Mouse (Mus musculus): ENCODE measurements at regions not wholly inside any gene's neighbourhood (a gene's known extent, or its start where the extent isn't known, plus 50 kb on each side); places are given as distances from the start of the nearest gene placed in this dataset.
"Not testable (repeated sequence)": the region's sequence is repeated elsewhere in the genome, so short reads cannot be mapped to it uniquely, and the experiment has no call there.

- no peak for DNase-seq (ENCODE audit: low read depth, low spot score)
Observed at GRCm38 (mm10) chr17:50397324-50397723, 103.9 kb upstream of the Dazl start.

GRCm38 (mm10) chr17:50407249-50407990 lies 101.8 kb upstream of the Plcl2 start:
- DNase-seq (ENCODE audit: low read depth, low spot score), result peak; percentile 92

- DNase-seq (ENCODE audit: low read depth, low spot score), result peak; percentile 91
Observed at GRCm38 (mm10) chr17:50408581-50408980, 100.6 kb upstream of the Plcl2 start.

GRCm38 (mm10) chr17:50409271-50409670 lies 99.9 kb upstream of the Plcl2 start:
- no peak for DNase-seq (ENCODE audit: low read depth, low spot score)

- DNase-seq (ENCODE audit: low read depth, low spot score), result no peak
Observed at GRCm38 (mm10) chr17:50409895-50410294, 99.3 kb upstream of the Plcl2 start.

GRCm38 (mm10) chr17:50410296-50410695 lies 98.9 kb upstream of the Plcl2 start:
- no peak for DNase-seq (ENCODE audit: low read depth, low spot score)

GRCm38 (mm10) chr17:50412446-50412845 lies 96.8 kb upstream of the Plcl2 start:
- DNase-seq (ENCODE audit: low read depth, low spot score), result no peak

- DNase-seq (ENCODE audit: low read depth, low spot score), result no peak
Observed at GRCm38 (mm10) chr17:50413916-50414315, 95.3 kb upstream of the Plcl2 start.

- no peak for DNase-seq (ENCODE audit: low read depth, low spot score)
Observed at GRCm38 (mm10) chr17:50415331-50416005, 93.7 kb upstream of the Plcl2 start.

- DNase-seq (ENCODE audit: low read depth, low spot score), result no peak
Observed at GRCm38 (mm10) chr17:50416119-50416518, 93.1 kb upstream of the Plcl2 start.

- no peak for DNase-seq (ENCODE audit: low read depth, low spot score)
Observed at GRCm38 (mm10) chr17:50416538-50417113, 92.6 kb upstream of the Plcl2 start.

GRCm38 (mm10) chr17:50418863-50419383 lies 90.3 kb upstream of the Plcl2 start:
- DNase-seq (ENCODE audit: low read depth, low spot score), result no peak

GRCm38 (mm10) chr17:50419551-50419950 lies 89.7 kb upstream of the Plcl2 start:
- not testable (repeated sequence) for DNase-seq (ENCODE audit: low read depth, low spot score)

- no peak for DNase-seq (ENCODE audit: low read depth, low spot score)
Observed at GRCm38 (mm10) chr17:50419966-50420365, 89.2 kb upstream of the Plcl2 start.

GRCm38 (mm10) chr17:50420690-50421089 lies 88.5 kb upstream of the Plcl2 start:
- no peak for DNase-seq (ENCODE audit: low read depth, low spot score)

- DNase-seq (ENCODE audit: low read depth, low spot score), result no peak
Observed at GRCm38 (mm10) chr17:50421476-50421875, 87.7 kb upstream of the Plcl2 start.

GRCm38 (mm10) chr17:50425110-50425509 lies 84.1 kb upstream of the Plcl2 start:
- DNase-seq (ENCODE audit: low read depth, low spot score), result no peak

GRCm38 (mm10) chr17:50425531-50425930 lies 83.7 kb upstream of the Plcl2 start:
- DNase-seq (ENCODE audit: low read depth, low spot score), result no peak

GRCm38 (mm10) chr17:50426146-50426545 lies 83.1 kb upstream of the Plcl2 start:
- DNase-seq (ENCODE audit: low read depth, low spot score), result no peak

GRCm38 (mm10) chr17:50427331-50428003 lies 81.7 kb upstream of the Plcl2 start:
- peak; percentile 38 for DNase-seq (ENCODE audit: low read depth, low spot score)

- no peak for DNase-seq (ENCODE audit: low read depth, low spot score)
Observed at GRCm38 (mm10) chr17:50428004-50428560, 81.1 kb upstream of the Plcl2 start.

- no peak for DNase-seq (ENCODE audit: low read depth, low spot score)
Observed at GRCm38 (mm10) chr17:50432559-50432958, 76.6 kb upstream of the Plcl2 start.

All from telencephalon, adult 2 months (tissue).